Mouse (Mus musculus) kidney, adult 2 months (tissue): ENCODE data around the gene Mfap2. TPM values are rescaled to one million over a fixed set of nuclear protein-coding genes. Genes with fewer than 3 reads are reported as not detected.

Experiments used
- DNase-seq: peaks from one replicate; pipeline ENCODE4 v3.0.0; 2021
- H3K27ac ChIP-seq: fragments of 200-500 bp; 2 replicates; pipeline ENCODE4 v1.5.1; 2012; ENCODE audit warnings: low read depth, low read length, control low read depth, inconsistent platforms; ENCODE audit not compliant: insufficient read depth
- H3K27me3 ChIP-seq: fragments of 200-500 bp; replicated peaks from 2 replicates; pipeline ENCODE4 v1.6.1; 2012; ENCODE audit warnings: mild to moderate bottlenecking, moderate library complexity, low read length, inconsistent platforms; ENCODE audit not compliant: control insufficient read depth, insufficient read depth
- H3K36me3 ChIP-seq: fragments of 200-500 bp; 2 replicates; pipeline ENCODE4 v1.6.1; 2012; ENCODE audit warnings: mild to moderate bottlenecking, moderate library complexity, low read length, inconsistent platforms; ENCODE audit not compliant: control insufficient read depth, insufficient read depth
- H3K4me1 ChIP-seq: fragments of 200-500 bp; 2 replicates; pipeline ENCODE4 v1.6.1; 2011; ENCODE audit warnings: low read length; ENCODE audit not compliant: control insufficient read depth, insufficient read depth
- H3K4me3 ChIP-seq: fragments of 200-500 bp; 2 replicates; pipeline ENCODE4 v1.5.1; 2011; ENCODE audit warnings: mild to moderate bottlenecking, low read depth, low read length, control low read depth; ENCODE audit not compliant: insufficient read depth
- CTCF ChIP-seq: fragments of 200-500 bp; conservative IDR thresholded peaks from 2 replicates; pipeline ENCODE4 v1.5.1; 2011; ENCODE audit warnings: low read depth, mild to moderate bottlenecking, control low read depth, low read length, moderate library complexity, mixed read lengths; ENCODE audit not compliant: insufficient read depth, insufficient read length
- POLR2A ChIP-seq: fragments of 200-500 bp; IDR thresholded peaks from one replicate; pipeline ENCODE4 v1.6.1; 2011; ENCODE audit warnings: low read depth, low read length, control low read depth
- WGBS: fragments of 180-500 bp; shearing (Covaris S2); methylation state at CpG from one replicate; pipeline ENCODE4 v1.1.7; 2018; 5-methylcytosine and 5-hydroxymethylcytosine counted together
- polyA plus RNA-seq: library from polyadenylated mRNA; depleted of rRNA; stranded (reverse); fragments of >200 nt; gene quantifications from 2 replicates; pipeline ENCODE4 v1.2.3, GENCODE M21; 2012

The Mfap2 gene
- polyA plus RNA-seq, 1 experiment: 14.9 TPM

GRCm38 (mm10) chr4:141016311-141016710 is 6.1 kb downstream of the Mfap2 start:
- 64% methylated on average over 9 of the region's 9 CpGs for WGBS
- TF ChIP-seq POLR2A: no peak
- TF ChIP-seq CTCF: no peak
- H3K36me3 ChIP-seq: peaks cover 2% of the 10 kb centered on the region; the same call in 1 of the 2 replicates
- H3K27me3 ChIP-seq: no peaks in the 10 kb centered on the region
- H3K4me1 ChIP-seq: no peaks in the 10 kb centered on the region
- no peak for DNase-seq
- H3K4me3 ChIP-seq: no peak overlapping the region
- H3K27ac ChIP-seq: no peak overlapping the region

- no peak overlapping the region for H3K4me3 ChIP-seq
- no peak for DNase-seq
- H3K36me3 ChIP-seq: peaks cover 2% of the 10 kb centered on the region; the same call in 1 of the 2 replicates
- H3K27me3 ChIP-seq: no peaks in the 10 kb centered on the region
- no peaks in the 10 kb centered on the region for H3K4me1 ChIP-seq
- WGBS: 88% methylated on average over 29 of the region's 29 CpGs
- no peak overlapping the region for H3K27ac ChIP-seq
- no peak for TF ChIP-seq CTCF
- TF ChIP-seq POLR2A: no peak
Measured at GRCm38 (mm10) chr4:141017657-141018436, 7.6 kb downstream of the Mfap2 start.

GRCm38 (mm10) chr4:141020220-141020619 is 10.0 kb downstream of the Mfap2 start:
- no peaks in the 10 kb centered on the region for H3K27me3 ChIP-seq
- 89% methylated on average over 17 of the region's 17 CpGs for WGBS
- H3K4me3 ChIP-seq: no peak overlapping the region
- no peak overlapping the region for H3K27ac ChIP-seq
- H3K4me1 ChIP-seq: no peaks in the 10 kb centered on the region
- DNase-seq: no peak
- peaks cover 2% of the 10 kb centered on the region; the same call in 1 of the 2 replicates for H3K36me3 ChIP-seq
- TF ChIP-seq POLR2A (no peak), CTCF (no peak)

GRCm38 (mm10) chr4:141020811-141021613 is 10.8 kb downstream of the Mfap2 start:
- Histone ChIP-seq H3K36me3 (peaks cover 2% of the 10 kb centered on the region; the same call in 1 of the 2 replicates), H3K4me1 (no peaks in the 10 kb centered on the region), H3K4me3 (no peak overlapping the region), H3K27ac (no peak overlapping the region), H3K27me3 (no peaks in the 10 kb centered on the region)
- no peak for DNase-seq
- 53% methylated on average over 14 of the region's 14 CpGs for WGBS
- TF ChIP-seq CTCF: no peak
- TF ChIP-seq POLR2A: no peak

- WGBS: 74% methylated on average over 11 of the region's 11 CpGs
- H3K27me3 ChIP-seq: no peaks in the 10 kb centered on the region
- H3K4me1 ChIP-seq: no peaks in the 10 kb centered on the region
- no peak for DNase-seq
- no peak overlapping the region for H3K27ac ChIP-seq
- no peak for TF ChIP-seq CTCF
- peaks cover 2% of the 10 kb centered on the region; the same call in 1 of the 2 replicates for H3K36me3 ChIP-seq
- H3K4me3 ChIP-seq: no peak overlapping the region
Measured at GRCm38 (mm10) chr4:141021614-141021929, 11.4 kb downstream of the Mfap2 start.

- Histone ChIP-seq H3K36me3 (no peaks in the 10 kb centered on the region), H3K27ac (no peak overlapping the region), H3K4me3 (no peak overlapping the region), H3K4me1 (no peaks in the 10 kb centered on the region), H3K27me3 (no peaks in the 10 kb centered on the region)
- no peak for TF ChIP-seq CTCF
- TF ChIP-seq POLR2A: no peak
- WGBS: 67% methylated on average over 9 of the region's 9 CpGs
- DNase-seq: no peak
Measured at GRCm38 (mm10) chr4:141024052-141024451, 13.8 kb downstream of the Mfap2 start.

- no peaks in the 10 kb centered on the region for H3K36me3 ChIP-seq
- H3K4me1 ChIP-seq: no peaks in the 10 kb centered on the region
- no peak for DNase-seq
- 89% methylated on average over 27 of the region's 27 CpGs for WGBS
- no peak overlapping the region for H3K27ac ChIP-seq
- no peak for TF ChIP-seq CTCF
- TF ChIP-seq POLR2A: no peak
- no peaks in the 10 kb centered on the region for H3K27me3 ChIP-seq
- H3K4me3 ChIP-seq: no peak overlapping the region
Measured at GRCm38 (mm10) chr4:141024992-141025391, 14.8 kb downstream of the Mfap2 start.
